Mouse (Mus musculus) brain, embryonic 14.5 days (tissue): ENCODE data around the gene Sft2d1. TPM values are rescaled to one million over a fixed set of nuclear protein-coding genes. Genes with fewer than 3 reads are reported as not detected.

Experiments
- DNase-seq: peaks from one replicate; pipeline ENCODE4 v3.0.0-alpha.2; 2011; ENCODE audit warnings: low read depth
- CTCF ChIP-seq: fragments of 200-500 bp; IDR thresholded peaks from 2 replicates; pipeline ENCODE4 v1.5.1; 2012; ENCODE audit warnings: inconsistent platforms, mild to moderate bottlenecking, moderate library complexity, borderline replicate concordance; ENCODE audit not compliant: insufficient read depth, insufficient read length; ENCODE audit errors: extremely low read depth
- POLR2A ChIP-seq: fragments of 200-500 bp; IDR thresholded peaks from 2 replicates; pipeline ENCODE4 v1.6.1; 2012; ENCODE audit warnings: mild to moderate bottlenecking, inconsistent platforms, borderline replicate concordance; ENCODE audit not compliant: poor library complexity, insufficient read depth, insufficient read length, severe bottlenecking; ENCODE audit errors: extremely low read depth
- polyA plus RNA-seq: library from polyadenylated mRNA; depleted of rRNA; stranded (reverse); fragments of >200 nt; gene quantifications from 2 replicates; pipeline ENCODE4 v1.2.3, GENCODE M21; 2012

Gene Sft2d1
- polyA plus RNA-seq, 1 experiment = 156 TPM

- TF ChIP-seq POLR2A = no peak
- TF ChIP-seq CTCF = no peak
- DNase-seq = peak; percentile 34
Measured at GRCm38 (mm10) chr17:8343416-8343815, 32.5 kb downstream of the Sft2d1 start.

- TF ChIP-seq CTCF = no peak
- no peak for TF ChIP-seq POLR2A
- DNase-seq = peak; percentile 51
Measured at GRCm38 (mm10) chr17:8347765-8348285, 36.9 kb downstream of the Sft2d1 start.

GRCm38 (mm10) chr17:8348941-8349340 lies 38.0 kb downstream of the Sft2d1 start:
- no peak for DNase-seq
- TF ChIP-seq POLR2A (no peak), CTCF (no peak)

- TF ChIP-seq CTCF (no peak), POLR2A (no peak)
- no peak for DNase-seq
Measured at GRCm38 (mm10) chr17:8351088-8351487, 40.2 kb downstream of the Sft2d1 start.

GRCm38 (mm10) chr17:8355692-8356091 lies 44.8 kb downstream of the Sft2d1 start, which contains the start of gene T2:
TSS of gene T2 (plus strand) at chr17:8355992.
- no peak for TF ChIP-seq CTCF
- TF ChIP-seq POLR2A = no peak
- DNase-seq = no peak

- TF ChIP-seq POLR2A (no peak), CTCF (no peak)
- DNase-seq = no peak
Measured at GRCm38 (mm10) chr17:8357498-8357897, 46.6 kb downstream of the Sft2d1 start.

GRCm38 (mm10) chr17:8360876-8361275 lies 50.0 kb downstream of the Sft2d1 start:
- no peak for DNase-seq

GRCm38 (mm10) chr17:8361281-8362103 lies 50.6 kb downstream of the Sft2d1 start:
- no peak for TF ChIP-seq POLR2A
- no peak for TF ChIP-seq CTCF
- peak; percentile 76 for DNase-seq

More at GRCm38 (mm10) chr17:8360876-8361275, 50.0 kb downstream of the Sft2d1 start:
- no peak for TF ChIP-seq CTCF
- no peak for TF ChIP-seq POLR2A

- TF ChIP-seq POLR2A = no peak
- no peak for TF ChIP-seq CTCF
- peak; percentile 88 for DNase-seq
Measured at GRCm38 (mm10) chr17:8367514-8368480, 56.9 kb downstream of the Sft2d1 start.

GRCm38 (mm10) chr17:8368570-8368969 lies 57.7 kb downstream of the Sft2d1 start:
- DNase-seq = peak; percentile 98
- no peak for TF ChIP-seq POLR2A

GRCm38 (mm10) chr17:8369171-8369570 lies 58.3 kb downstream of the Sft2d1 start:
- peak; percentile 77 for DNase-seq
- TF ChIP-seq CTCF (no peak), POLR2A (no peak)
